Mouse (Mus musculus): ENCODE results near the gene Cep162.

The Cep162 gene

DNA sequence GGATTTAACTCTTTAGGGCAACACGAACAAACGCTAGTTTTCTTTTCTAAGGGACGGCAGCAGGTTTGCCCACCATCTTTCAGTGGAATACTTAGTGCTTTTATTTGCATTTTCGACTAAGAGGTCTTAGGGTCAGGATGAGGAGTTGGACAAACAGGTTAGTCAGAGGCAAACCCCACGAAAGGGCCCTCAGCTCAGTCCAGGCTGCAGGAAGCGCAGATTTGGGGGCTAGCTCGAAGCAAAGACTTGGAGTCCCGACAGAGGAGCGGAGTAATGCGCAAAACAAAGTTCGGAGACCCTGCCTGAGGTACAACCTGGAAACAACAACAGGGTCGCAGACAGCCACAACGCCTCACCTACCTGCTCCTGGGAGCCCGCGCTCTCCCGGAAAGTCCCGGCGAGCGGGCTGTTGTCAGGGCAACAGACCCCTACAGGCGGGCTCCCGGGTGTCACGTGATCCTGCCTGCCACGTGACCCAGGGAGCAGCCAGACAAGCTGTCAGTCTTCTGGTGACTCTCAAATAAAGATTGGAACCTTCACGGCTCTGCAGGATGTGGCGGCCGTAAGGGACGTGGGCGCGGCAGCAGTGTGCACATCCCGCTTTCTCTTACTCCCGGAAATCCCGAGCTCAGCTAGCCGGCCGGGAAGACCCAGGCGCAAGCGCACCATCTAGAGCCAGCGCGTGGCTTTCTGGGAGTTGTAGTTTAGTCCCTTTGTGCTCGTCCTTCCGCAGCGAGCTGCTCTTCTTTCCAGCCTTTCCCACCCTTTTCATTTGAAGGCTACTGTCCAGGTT lies at the start of gene Cep162:
Gene Cep162 (minus strand): TSS at position 634 of the 793 bp plus-strand sequence.
- peak; percentile 80 to 82 for DNase-seq (ENCODE audit: low spot score in 2 of 2)

DNA sequence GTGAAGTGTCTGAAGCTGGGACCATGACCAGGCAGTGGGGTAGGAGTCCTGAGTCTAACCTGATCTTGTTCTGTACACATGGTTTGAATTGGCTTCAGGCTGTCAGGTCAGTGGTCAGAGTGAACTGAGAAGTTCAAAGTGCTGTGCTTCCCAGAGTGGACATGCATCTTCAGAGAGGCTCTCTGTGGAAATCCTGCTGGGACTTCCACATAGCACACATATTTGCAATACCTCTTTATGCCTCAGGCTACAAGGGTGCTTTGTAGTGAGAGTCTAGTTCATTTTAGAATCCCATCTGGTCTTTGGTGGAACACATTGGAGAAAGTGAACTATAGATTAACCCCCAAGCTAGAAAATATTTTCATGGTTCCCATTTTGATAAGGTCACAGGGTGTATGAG lies 47.9 kb upstream of the Cep162 start:
- DNase-seq (ENCODE audit: low spot score in 2 of 2) = no peak

DNA sequence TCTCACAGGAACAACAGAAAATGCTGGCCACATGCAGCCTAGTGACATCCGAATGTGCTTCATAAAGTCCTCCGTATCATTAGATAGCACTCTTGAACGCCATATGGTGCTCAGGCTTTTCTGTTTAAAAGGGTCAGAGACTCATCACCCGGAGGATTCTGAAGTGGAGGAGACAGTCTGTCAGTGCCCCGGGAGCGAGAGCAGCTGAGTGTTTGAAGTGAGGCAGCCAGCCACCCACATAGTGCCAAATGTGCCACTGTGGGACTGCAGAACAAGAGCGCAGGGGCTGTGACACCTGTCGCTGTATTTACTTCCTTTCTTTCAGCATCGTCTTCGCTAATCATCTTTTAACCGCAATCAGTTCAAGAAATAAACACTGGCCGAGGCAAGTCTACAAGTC lies 43.6 kb upstream of the Cep162 start:
- DNase-seq (ENCODE audit: low spot score in 2 of 2) = no peak

DNA sequence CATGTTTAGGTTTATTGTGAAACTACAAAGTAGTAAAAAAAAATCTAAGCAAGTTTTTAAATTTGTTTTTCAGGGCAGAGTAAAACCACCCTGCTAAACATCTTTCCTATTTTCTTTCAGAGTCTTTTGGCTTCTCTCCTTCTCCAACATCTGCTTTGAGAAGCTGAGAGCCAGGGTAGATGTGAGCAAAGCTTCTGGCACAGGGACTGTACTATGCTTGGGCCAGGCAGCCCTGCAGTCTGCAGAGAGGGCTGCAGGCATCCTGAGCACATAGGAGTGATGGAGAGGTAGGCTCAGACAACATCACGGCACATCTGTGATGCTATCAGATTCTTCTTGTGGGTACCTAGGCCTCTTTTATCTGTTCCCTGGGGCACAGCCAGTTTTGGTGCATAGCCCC lies 42.2 kb upstream of the Cep162 start:
- no peak for DNase-seq (ENCODE audit: low spot score in 2 of 2)

DNA sequence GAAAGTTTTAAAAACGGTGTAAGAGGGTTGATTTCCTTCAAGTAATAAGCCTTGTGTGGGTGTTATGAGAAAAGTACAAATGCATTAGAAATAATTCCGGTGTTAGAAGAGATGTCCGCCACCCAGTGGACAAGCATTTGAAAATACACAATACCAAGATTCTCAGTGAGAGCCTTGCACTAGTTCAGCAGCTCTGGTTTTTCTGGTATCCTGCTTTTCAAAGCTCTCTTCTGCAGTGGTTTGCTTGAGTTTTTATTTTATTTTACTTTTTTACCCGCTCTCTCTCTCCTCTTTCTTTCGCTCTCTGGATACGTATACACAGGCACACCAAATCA lies 327 bp upstream of the Cep162 start:
- no peak for DNase-seq (ENCODE audit: low spot score in 2 of 2)

DNA sequence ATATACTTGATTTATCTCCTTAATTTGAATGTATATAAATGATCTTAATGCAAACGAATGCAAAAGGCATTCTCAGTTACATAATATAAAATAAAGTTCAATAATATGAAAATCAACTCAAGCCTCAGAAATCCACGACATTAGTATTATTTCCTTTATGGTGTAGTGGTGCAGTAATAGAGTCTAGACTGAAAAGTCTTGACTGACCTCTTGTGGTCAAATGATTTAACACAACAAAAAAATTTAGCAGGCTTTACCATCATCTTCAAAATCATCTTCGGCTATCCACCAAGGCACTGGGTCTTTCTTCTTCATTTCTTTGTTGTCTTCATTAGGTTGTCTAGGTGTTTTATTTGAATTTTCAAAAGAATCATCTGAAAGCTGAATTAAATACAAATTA lies 7.2 kb downstream of the Cep162 start:
- DNase-seq (ENCODE audit: low spot score in 2 of 2) = no peak

DNA sequence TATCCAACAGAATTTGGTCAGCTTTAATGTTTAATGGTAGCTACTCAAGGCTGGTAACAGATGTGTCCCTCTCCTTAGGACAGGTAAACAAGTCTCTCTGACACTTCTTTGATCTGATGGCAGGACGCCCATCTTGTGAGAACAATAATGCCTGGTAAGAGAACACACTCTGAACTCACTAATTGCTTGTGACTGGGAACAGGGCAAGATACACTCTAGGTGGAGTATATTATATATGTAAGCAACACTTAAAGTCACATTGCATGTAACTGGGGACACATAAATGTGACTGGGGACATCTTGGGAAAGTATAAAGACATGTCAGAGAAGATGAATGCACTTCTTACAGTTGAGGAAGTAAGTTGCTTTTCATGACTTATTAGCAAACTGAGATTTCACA lies 7.7 kb downstream of the Cep162 start:
- no peak for DNase-seq (ENCODE audit: low spot score in 2 of 2)

DNA sequence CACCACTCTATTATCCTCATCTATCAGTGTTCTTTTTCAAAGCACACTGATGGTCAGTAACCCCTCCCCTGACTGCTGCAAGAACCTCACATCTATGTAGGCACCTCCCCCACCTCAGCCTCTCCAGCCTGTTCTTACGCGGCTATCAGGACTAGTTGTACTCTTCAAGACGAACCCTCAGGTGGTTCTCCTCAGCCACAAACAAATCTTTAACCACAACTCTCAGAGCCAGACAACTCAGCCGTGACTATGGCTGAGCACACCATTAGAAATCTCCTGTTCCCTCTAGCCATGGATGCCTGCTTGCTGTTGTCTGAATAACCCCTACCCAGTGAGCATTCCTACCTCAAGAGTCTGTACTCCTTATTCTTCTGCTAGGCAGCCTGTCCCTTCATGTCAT lies 42.1 kb downstream of the Cep162 start:
- no peak for DNase-seq (ENCODE audit: low spot score in 2 of 2)

DNA sequence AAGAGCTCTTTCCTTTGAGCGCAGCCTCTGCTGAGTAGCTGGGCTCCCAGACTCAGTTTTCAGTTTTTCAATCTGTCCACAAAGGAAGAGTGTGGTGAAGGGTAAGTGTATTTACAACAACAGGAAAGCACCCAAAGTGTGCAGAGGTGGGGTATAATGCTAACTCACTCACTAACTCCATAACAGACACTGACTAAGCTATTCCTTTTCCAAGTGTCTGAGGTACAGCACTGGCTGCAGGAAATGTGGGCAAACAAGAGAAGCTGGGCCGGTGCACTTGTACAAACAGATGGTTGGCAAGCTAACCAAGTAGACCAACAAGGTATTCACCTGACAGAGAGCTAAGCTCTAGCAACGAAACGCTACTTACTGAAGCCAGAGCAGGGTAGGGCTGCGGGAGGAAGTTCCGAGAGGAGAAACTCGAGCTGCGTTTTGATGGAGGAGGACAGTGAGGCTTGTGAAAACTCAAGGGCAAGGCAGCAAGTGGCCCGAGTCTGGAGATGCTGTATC lies 44.5 kb downstream of the Cep162 start:
- DNase-seq (ENCODE audit: low spot score in 2 of 2) = no peak

DNA sequence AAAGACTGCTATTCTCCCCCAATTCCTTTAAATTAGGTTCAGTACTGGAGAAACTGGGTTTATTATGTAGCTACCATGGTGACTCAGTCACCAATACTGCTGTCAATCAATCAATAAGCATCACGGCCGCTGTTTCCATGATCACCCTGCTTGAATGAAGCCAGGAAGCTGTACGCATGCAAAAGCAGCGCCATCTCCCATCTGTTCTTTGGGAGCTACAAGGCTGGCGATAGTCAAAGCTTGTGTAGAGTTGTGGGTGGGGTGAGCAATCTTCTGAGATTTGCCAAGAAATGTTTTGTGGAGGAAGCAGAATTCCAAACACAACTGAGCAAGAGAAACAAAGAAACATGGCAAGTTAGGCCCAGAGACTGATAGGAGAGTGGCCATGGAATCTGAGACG lies 52.9 kb downstream of the Cep162 start:
- no peak for DNase-seq (ENCODE audit: low spot score in 2 of 2)

DNA sequence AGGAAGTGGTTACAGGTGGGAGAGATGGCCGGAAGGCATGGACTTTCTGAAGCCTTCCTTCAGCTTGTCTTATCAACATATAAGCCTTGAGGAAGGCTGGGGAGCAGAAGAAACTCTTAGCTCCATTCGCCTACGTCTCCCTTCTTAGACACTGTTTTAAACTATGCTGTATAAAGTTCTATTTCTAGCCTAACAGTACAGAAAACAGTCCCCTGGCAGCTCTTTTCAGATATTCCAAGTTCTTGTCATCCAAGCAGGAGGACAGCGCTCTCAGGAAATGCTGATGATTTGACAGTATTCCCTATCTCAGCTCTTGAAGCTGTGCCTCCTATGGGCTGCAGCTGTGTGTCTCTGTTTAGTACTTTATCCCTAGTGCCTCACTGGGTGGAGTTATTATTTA lies 54.4 kb downstream of the Cep162 start:
- no peak for DNase-seq (ENCODE audit: low spot score in 2 of 2)

DNA sequence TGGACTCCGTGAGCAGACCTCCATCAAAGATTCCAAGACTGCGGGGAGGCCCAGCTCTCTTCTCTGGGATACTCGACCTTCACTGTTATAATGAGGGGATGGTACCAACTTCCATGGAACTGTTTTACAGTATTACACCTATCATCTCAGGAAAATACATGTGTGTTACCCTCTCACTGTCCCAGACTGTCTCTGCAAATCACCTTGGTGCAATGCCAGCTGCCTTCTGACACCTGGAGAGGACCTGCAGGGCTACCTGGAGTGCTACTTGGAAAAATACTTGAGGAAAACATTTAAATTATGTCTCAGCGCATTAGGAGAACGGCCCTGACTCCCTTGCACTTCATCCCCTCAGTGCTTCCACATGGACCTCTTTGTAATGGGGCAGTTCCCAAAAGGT lies 54.9 kb downstream of the Cep162 start:
- no peak for DNase-seq (ENCODE audit: low spot score in 2 of 2)

DNA sequence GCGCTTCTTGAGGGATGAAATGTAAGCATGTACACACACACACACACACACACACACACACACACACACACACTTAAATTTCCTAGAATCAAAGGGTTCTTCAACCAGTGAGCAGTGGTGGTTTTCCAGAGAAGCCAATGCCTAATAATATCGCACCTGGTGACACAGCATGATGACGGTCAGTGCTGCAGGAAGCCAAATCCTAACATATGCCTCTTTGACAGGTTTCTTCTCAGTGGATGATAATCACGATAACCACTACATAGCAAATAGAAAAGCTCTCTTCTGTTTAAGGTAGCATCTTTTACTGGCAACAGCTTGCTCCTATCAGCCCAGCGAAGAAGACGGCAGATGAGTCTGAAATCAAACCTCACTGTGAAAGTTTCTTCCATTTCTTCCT lies 57.3 kb downstream of the Cep162 start:
- no peak for DNase-seq (ENCODE audit: low spot score in 2 of 2)

DNA sequence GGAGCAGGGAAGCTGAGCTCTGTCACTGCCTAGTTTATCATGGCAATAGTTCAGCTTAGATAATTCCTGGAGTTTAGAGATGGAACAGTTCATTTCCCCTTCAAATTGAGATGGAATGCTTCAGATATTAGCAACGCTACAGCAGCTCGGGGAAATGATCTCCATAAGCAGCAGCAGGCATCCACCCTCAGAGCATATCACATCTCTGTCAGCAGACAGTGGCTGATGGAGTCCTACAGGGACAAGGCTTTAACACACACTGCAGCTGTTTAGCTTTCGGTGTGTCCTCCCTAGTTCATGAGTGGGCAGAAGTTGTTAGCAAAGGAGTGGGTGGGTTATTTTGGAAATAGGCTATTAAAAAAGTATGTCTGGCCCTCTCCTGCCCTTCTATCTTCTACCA lies 58.1 kb downstream of the Cep162 start:
- no peak for DNase-seq (ENCODE audit: low spot score in 2 of 2)

DNA sequence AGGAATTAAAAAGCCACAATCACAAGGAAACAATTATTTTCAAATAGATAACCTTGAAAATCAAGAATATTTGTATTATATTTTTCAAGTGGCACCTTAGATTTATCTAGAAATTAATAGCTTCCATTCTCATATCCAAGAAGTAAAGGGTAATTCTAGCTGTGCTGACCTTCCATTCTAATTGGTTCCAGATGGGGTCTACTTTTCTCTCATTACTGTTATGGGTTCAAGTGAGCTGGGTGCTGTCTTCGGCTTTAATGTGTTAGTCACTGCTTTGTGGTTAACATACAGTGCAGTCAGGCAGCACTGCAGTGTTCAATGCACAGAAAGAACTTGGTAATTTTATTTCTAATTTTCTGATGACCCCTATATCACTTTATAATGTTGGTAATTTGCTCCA lies 61.6 kb downstream of the Cep162 start:
- no peak for DNase-seq (ENCODE audit: low spot score in 2 of 2)

DNA sequence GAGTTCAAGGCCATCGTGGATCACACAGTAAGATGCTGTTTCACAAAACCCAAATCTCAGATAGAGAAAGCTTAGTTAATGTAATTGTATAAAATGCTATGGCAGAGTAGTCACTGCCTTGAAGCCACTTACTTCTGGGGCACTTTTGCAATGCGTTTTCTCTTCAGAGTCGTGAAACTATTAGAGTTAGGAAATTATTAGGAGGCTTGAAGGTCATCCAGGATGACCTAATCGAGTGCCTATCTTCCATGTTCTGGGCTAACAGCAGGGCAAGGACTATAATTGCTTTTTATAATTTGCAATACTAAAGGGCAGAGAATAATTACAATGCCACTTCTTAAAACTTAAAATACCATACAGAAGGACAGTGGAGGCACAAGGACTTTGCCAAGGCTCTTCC lies 68.0 kb downstream of the Cep162 start:
- DNase-seq (ENCODE audit: low spot score in 2 of 2) = no peak

DNA sequence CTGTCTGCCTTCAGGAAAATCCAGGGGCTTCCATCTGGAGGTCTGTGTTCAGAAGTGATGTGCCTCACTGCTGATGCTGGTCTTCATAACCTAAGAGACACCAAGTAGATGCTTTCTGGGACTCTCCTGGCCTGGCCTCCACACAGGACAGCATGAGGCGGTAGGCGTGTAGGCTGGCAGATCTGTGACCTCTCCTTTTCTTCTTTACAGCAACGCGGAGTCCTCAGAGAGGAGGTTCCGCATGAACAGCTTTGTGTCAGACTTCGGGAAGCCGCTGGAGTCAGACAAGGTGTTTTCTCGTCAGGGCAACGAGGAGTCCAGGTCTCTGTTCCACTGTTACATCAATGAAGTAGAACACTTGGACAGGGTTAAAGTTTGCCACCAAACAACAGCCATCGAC lies 73.1 kb downstream of the Cep162 start:
- DNase-seq (ENCODE audit: low spot score in 2 of 2) = no peak

DNA sequence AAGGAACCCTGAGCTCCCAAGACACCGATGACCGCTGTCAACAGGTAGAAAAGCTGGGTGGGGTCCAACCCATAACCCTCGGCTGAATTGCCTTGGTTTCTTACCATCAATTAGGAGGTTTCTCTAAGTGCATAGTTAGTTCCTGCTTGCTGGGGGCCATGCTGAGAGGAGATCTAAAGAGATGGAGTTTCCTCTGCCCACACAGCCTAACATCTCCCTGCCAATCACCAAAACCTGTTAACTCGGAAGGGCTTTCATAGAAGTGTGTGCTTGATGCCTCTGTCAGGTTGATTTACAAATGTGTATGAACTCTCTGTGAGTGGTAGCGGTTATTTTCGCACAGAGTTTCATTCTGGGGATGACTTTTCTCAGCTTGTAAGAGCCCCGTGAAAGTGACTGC lies 76.8 kb downstream of the Cep162 start:
- DNase-seq (ENCODE audit: low spot score in 2 of 2) = no peak

DNA sequence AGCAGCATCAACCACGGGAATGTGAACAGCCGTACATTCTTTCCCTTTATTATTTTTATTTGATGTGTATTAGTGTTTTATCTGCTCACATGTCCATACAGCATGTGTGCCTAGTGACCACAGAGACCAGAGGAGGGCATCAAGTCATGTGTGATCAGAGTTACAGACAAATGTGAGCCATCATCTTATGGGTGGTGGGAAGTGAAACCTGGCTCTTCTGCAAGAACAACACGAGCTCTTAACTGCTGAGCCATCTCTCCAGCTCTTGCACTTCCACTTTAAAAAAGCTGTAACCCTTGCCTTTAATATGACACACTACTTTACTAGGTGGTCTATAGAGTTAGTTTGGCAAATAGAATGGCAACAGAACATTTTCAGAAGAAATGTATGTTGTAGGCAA lies 83.8 kb downstream of the Cep162 start:
- no peak for DNase-seq (ENCODE audit: low spot score in 2 of 2)

DNA sequence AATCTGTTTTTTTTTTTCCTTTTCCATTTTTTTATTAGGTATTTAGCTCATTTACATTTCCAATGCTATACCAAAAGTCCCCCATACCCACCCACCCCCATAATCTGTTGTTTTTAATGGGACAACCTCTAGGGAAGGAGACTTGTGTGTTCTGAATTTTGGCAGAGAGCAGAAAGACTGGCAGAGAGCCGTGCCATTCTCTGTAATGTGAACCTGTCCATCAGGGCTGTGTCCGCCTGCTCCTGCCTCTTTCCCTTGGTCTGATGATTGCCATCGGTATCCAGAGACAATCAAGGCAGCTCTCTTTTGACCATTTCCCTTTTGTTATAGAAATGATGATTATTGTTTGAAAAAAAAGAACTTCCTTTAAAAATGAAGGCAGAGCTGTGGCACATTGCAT lies 84.4 kb downstream of the Cep162 start:
- no peak for DNase-seq (ENCODE audit: low spot score in 2 of 2)

DNA sequence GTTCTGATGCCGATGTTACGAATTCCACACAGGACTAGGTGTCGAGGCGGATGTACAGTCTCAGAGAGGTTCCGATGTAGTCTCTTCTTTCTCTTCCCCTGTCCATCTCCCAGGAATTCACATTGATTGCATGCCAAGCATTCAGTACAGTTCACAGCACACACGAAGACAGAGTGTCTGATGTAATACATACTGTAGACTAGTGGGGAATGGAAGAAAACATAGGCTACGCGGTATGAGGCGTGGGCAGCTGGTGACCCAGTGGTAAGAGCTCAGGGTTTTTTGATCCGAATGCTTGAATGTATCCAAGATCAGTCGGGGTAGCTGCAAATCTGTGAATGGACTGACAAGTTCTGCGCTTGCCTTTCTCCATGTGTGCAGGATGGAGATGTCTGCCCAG lies 86.2 kb downstream of the Cep162 start:
- no peak for DNase-seq (ENCODE audit: low spot score in 2 of 2)

DNA sequence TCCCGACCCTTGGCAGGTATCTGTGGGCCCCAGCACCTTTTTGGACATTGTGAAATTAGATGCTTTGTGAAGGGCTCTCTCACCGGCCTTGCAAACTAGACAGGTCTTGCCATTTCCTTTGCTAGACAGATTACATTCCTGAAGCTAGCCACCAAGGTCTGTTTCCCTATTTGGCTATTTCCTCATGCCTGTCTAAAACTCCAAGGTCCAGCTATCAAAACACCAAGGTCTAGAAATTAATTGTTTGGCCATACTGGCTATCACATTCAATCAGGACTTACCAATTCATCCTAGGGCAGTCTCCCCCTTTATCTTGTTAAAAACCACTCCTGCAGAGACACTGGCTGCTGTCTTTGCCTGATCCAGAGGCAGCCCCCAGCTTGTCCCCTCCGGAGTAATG lies 87.3 kb downstream of the Cep162 start:
- no peak for DNase-seq (ENCODE audit: low spot score in 2 of 2)

DNA sequence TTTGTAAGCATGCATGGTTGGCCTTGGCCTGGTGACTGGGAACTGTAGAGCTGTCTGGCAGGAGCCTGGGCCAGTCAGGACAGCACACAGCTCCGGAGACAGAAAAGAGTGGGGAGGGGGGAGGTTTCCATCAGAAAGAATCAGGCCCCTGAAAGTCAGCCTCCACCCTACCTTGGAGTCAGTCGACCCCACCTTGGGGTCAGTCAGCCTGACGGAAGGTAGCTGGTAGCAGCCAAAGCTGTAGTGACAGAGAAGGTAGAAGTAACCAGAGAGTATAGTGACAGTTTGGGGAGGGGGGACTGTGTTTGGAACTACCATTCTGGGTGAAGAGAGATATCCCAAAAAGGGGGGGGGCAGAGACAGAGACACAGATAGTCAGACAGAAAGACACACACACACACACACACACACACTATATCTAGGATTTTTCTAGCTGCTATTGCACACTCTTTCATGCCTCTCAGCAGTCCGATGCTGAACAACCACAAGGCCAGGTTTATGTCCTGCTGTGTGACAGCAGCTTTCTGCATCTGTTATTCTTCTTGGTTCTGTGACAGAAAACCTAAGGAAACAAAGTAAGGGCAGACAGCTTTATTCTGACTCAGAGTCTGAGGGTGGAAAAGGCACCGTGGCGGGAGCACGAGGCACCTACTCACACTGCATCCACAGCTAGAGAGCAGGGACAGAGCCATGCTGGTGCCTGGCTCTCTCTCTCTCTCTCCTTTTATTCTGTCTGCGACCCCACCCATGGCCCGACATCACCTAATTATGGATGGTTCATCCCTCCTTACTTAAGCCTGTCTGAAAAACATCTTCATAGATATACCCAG lies 88.1 kb downstream of the Cep162 start:
- DNase-seq (ENCODE audit: low spot score in 2 of 2) = no peak
